Mouse (Mus musculus) erythroblast, embryonic 14.5 days (primary cell): Measurements from ENCODE around the gene Zfp941. TPM values are rescaled to one million over a fixed set of nuclear protein-coding genes. Genes with fewer than 3 reads are reported as not detected.

ENCODE experiments used
- H3K27me3 ChIP-seq: 2 replicates; pipeline ENCODE4 v1.6.1; 2012; ENCODE audit warnings: inconsistent platforms; ENCODE audit not compliant: control insufficient read depth
- H3K36me3 ChIP-seq: 2 replicates; pipeline ENCODE4 v1.6.1; 2012; ENCODE audit warnings: mild to moderate bottlenecking, inconsistent platforms; ENCODE audit not compliant: control insufficient read depth
- H3K4me1 ChIP-seq: 2 replicates; pipeline ENCODE4 v1.6.1; 2012; ENCODE audit warnings: inconsistent platforms; ENCODE audit not compliant: control insufficient read depth
- H3K4me3 ChIP-seq: replicated peaks from 2 replicates; pipeline ENCODE3; 2012; ENCODE audit warnings: moderate library complexity, mild to moderate bottlenecking, inconsistent platforms
- H3K9me3 ChIP-seq: 2 replicates; pipeline ENCODE4 v1.6.1; 2012; ENCODE audit warnings: low read length, inconsistent platforms, mixed read lengths; ENCODE audit not compliant: control insufficient read depth
- GATA1 ChIP-seq: IDR thresholded peaks from 2 replicates; pipeline ENCODE4 v1.6.1; 2012; ENCODE audit warnings: low read length, inconsistent platforms, mixed read lengths
- TAL1 ChIP-seq: IDR thresholded peaks from 3 replicates; pipeline ENCODE4 v1.6.1; 2012; ENCODE audit warnings: low read length, inconsistent platforms, mixed read lengths
- polyA plus RNA-seq: library from polyadenylated mRNA; stranded (reverse); fragments of >175 nt; gene quantifications from 2 replicates; pipeline ENCODE4 v1.2.3, GENCODE M21; 2012

Zfp941 gene
- polyA plus RNA-seq, 1 experiment = not detected

DNA sequence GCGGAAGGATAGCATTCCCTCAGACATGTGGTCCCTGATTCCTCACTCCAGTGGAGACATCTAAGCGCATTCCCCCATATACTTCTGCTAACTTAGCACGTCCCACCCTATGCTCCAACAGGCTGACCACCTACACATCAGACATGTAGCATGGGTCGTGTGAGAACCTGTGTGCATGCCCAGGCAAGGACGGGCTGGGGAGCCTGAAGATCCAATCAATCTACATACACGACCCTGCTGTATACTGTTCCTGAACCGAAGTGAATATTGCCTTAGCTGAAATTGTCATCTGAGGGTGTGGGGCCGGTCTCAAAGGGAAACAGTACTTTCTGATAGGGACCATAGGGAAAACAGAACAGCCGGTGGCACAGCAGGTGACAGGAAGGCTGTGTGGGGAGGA lies 33.2 kb upstream of the Zfp941 start:
- H3K9me3 ChIP-seq = no peaks in the 10 kb centered on the region
- peaks cover 53% of the 10 kb centered on the region for H3K4me1 ChIP-seq
- TF ChIP-seq TAL1 = no peak
- no peak for TF ChIP-seq GATA1
- no peaks in the 10 kb centered on the region for H3K27me3 ChIP-seq
- peaks cover 66% of the 10 kb centered on the region for H3K36me3 ChIP-seq
- peak overlapping the region; percentile 79 for H3K4me3 ChIP-seq

DNA sequence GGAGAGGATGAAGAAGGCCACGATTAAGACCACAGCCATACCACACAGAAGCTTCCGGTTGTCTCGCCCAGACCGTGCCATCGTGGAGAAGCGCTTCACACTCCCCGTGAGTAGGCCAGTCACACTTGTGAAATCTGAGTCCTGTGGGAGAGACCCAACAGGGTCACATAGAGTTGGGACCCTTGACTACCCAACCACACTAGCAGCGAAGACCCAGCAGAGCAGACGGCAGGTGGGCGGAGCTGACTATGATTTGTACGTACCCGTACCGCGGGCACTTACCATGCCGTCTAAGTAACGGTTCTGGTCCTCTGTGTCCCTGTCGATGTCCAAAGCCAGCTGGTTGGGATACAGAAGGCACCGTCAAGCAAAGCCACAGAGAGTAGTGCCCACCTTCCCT lies 32.5 kb upstream of the Zfp941 start:
- Histone ChIP-seq H3K27me3 (no peaks in the 10 kb centered on the region), H3K4me1 (peaks cover 51% of the 10 kb centered on the region), H3K36me3 (peaks cover 59% of the 10 kb centered on the region), H3K9me3 (no peaks in the 10 kb centered on the region), H3K4me3 (peak overlapping the region; percentile 79)
- TF ChIP-seq GATA1 (no peak), TAL1 (no peak)

DNA sequence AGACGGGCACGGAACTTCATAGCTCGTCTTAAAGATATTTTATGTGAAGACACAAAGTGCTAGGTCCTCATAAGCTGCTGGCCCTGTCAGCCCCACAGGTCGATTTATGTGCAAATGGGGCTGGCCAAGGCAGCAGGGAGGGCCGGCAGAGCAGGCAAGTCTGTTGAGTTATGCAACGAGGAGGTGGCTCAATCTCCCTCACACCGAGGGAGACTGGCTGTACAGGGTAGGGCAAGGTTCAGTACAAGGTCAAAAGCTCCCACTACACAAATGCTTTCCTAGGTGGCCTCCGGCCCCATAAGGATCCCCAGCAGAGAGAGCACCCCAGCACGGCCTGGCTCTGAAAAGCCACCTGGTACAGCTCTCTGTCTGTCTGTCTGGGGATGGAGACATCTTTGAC lies 31.4 kb upstream of the Zfp941 start:
- Histone ChIP-seq H3K4me3 (no peak overlapping the region), H3K9me3 (no peaks in the 10 kb centered on the region), H3K27me3 (no peaks in the 10 kb centered on the region), H3K4me1 (peaks cover 40% of the 10 kb centered on the region), H3K36me3 (peaks cover 48% of the 10 kb centered on the region)
- TF ChIP-seq TAL1 = no peak

DNA sequence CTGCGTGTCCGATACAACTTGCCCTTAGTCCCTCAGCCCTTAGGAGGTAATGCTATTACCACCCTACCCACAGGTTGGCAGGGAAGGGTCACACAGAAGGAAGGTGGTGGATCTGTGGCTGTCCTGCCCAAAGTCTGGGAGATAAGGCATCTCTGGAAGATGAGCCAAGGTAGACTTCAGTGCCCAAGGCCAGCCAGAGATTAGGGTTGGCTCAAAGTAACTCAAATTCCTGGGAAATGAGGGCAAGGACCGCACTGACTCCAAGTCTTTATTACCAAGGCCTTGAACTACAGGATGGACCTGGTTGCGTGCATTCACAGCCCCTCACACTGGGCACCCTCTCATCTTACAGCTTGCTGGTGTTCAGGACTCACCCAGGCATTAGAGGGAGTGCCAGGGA lies 29.9 kb upstream of the Zfp941 start:
- no peak overlapping the region for H3K4me3 ChIP-seq
- H3K9me3 ChIP-seq = no peaks in the 10 kb centered on the region
- TF ChIP-seq TAL1 = no peak
- no peak for TF ChIP-seq GATA1
- peaks cover 43% of the 10 kb centered on the region for H3K36me3 ChIP-seq
- H3K27me3 ChIP-seq = no peaks in the 10 kb centered on the region
- peaks cover 29% of the 10 kb centered on the region for H3K4me1 ChIP-seq

DNA sequence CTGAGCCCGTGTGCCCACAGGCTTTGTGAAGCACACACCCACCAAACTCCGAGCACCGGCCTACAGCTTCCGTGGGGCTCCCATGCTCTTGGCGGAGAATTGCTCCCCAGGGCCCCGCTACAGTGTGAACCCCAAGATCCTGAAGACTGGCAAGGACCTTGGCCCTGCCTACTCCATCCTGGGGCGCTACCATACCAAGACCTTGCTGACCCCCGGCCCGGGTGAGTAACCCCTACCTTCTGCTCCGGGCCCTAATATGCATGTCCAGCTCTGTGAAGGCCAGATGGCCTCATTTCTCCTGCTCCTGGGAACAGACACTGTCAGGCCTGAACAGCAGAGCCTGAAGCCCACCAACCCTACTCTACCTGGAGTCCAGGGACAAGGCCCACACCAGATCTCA lies 26.6 kb upstream of the Zfp941 start:
- peaks cover 4% of the 10 kb centered on the region for H3K4me1 ChIP-seq
- H3K36me3 ChIP-seq = peaks cover 26% of the 10 kb centered on the region
- TF ChIP-seq GATA1 (no peak), TAL1 (no peak)
- peaks cover 5% of the 10 kb centered on the region for H3K27me3 ChIP-seq
- no peaks in the 10 kb centered on the region for H3K9me3 ChIP-seq
- no peak overlapping the region for H3K4me3 ChIP-seq

DNA sequence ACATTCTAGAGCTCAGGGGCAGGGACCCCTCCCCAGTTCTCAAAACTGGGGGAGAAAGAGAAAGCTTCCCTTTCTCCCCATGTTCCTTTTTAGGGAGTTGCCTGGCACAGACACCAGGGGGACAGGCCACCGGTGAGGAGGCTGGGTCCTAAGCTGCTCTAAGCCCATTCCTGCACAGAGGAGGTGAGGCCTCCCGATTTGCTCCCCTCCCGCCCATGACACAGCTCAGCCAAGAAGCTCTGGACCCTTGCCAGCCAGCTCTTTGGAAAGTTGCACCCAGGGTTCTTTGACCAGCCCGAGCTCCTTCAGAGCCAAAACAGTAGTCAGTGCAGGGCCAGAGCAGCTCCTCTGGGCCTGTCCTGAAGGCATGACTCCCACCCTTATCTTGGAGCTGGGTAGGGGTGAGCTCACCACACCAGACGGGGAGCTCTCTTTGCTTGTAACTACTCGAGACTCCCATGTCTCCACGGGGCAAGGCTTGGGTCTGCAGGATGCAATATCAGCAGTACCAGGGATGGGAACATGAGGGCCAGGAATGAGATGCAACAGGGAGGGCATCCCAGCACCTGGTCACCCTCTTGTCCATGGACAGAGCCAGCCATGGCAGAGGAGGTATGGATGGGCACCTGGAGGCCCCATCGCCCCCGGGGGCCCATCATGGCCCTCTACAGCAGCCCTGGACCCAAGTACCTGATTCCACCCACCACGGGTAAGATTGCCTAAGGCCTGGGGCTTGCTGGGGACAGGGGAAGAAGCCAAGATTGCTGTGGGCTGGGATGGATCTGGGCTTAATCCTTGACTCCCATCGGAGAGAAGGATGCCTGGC lies 26.0 kb upstream of the Zfp941 start, which contains the start of gene Odf3:
Gene Odf3 (plus strand): TSS at position 51 of the 826 bp plus-strand sequence.
- Histone ChIP-seq H3K27me3 (peaks cover 5% of the 10 kb centered on the region), H3K4me1 (peaks cover 3% of the 10 kb centered on the region), H3K9me3 (no peaks in the 10 kb centered on the region), H3K4me3 (no peak within 1 kb of the TSS), H3K36me3 (peaks cover 20% of the 10 kb centered on the region)
- TF ChIP-seq GATA1 (no peak), TAL1 (no peak)

DNA sequence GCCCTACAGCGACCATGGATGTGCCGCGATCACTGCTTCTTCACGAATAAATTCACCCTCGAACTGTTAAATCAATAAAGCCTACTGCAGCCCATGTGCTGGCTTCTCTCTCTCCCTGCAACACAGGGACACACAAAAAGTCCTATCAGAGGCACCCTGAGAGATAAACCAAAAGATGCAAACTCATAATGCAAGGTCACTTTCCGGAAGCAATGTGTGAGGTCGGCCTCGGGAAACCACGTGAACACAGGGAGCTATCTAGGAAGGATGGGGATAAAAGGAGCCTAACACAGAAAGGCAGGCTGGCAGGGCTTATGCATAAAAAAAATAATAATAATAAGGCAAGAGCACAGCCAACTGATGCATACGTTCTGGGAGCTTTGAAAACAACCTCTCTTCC lies 24.7 kb upstream of the Zfp941 start:
- no peak overlapping the region for H3K4me3 ChIP-seq
- peaks cover 15% of the 10 kb centered on the region for H3K27me3 ChIP-seq
- no peak for TF ChIP-seq GATA1
- no peak for TF ChIP-seq TAL1
- no peaks in the 10 kb centered on the region for H3K4me1 ChIP-seq
- H3K36me3 ChIP-seq = peaks cover 7% of the 10 kb centered on the region
- no peaks in the 10 kb centered on the region for H3K9me3 ChIP-seq

DNA sequence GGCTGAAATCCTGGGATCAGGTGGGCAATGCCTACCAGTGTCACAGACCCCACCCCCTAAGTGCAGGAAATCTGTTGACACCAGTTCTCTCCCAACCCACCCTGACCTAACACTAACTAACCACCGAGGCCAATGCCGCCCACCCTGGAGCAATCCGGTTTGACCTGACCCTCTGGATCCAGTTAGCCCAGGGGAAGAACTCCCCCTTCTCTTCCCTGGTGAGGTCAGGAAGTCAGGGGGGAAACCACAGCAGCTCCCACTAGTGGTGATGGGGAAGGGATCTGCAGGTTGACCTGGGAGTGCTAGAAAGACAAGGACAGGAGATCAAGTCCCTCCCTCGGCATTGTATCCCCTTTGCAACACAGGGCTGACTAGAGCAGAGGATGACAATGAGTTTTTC lies 23.7 kb upstream of the Zfp941 start:
- Histone ChIP-seq H3K27me3 (peaks cover 24% of the 10 kb centered on the region), H3K9me3 (no peaks in the 10 kb centered on the region), H3K36me3 (peaks cover 3% of the 10 kb centered on the region; the same call in 1 of the 2 replicates), H3K4me1 (no peaks in the 10 kb centered on the region), H3K4me3 (no peak overlapping the region)
- TF ChIP-seq TAL1 = no peak
- TF ChIP-seq GATA1 = no peak

DNA sequence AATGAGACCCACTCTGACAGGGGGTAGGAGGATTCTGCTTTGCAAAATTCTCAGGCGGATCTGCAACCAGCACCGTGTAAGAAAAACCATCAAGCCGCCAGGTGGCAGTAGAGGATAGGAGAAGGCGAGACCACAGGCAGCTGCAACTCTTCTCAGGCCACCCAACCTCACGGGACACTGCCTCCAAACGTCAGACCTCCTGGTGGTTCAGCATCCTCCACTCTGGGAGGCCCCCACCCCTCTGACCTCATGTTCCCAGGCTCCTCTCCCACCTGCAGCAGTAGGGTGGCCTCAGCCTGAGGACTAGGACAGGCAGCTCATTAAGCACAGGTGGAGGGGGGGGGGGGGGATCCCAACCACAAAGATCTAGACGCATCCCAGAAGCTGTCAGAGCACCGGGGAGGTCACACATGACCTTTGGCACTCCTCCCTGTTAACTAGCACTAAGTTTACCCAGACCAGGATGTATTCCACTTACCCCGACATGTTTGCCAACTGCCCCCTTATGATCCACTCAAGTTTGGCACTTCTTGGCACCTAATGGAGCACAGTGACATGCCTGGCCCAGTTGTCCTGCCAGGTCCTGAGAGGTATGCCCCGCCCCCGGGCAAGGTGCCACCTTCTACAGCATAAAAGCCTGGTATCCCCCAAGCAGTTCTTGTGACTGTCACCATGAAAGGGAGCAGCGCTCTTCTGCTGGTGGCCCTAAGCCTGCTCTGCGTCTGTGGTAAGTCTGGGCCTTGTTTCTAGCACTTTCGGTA lies 23.1 kb upstream of the Zfp941 start, which contains the start of gene Scgb1c1:
Gene Scgb1c1 (plus strand): TSS at position 643 of the 761 bp plus-strand sequence.
- TF ChIP-seq GATA1 (no peak), TAL1 (no peak)
- H3K36me3 ChIP-seq = no peaks in the 10 kb centered on the region
- no peaks in the 10 kb centered on the region for H3K4me1 ChIP-seq
- H3K27me3 ChIP-seq = peaks cover 29% of the 10 kb centered on the region
- no peak within 1 kb of the TSS for H3K4me3 ChIP-seq
- no peaks in the 10 kb centered on the region for H3K9me3 ChIP-seq
